Mouse (Mus musculus): ENCODE results near the gene Mkrn3. TPM values are rescaled to one million over a fixed set of nuclear protein-coding genes. Genes with fewer than 3 reads are reported as not detected.
A peak's percentile ranks its signal among the peaks of the same experiment; 100 is the strongest.

Mkrn3 gene
- polyA plus RNA-seq, 1 experiment: 3.8 TPM

DNA sequence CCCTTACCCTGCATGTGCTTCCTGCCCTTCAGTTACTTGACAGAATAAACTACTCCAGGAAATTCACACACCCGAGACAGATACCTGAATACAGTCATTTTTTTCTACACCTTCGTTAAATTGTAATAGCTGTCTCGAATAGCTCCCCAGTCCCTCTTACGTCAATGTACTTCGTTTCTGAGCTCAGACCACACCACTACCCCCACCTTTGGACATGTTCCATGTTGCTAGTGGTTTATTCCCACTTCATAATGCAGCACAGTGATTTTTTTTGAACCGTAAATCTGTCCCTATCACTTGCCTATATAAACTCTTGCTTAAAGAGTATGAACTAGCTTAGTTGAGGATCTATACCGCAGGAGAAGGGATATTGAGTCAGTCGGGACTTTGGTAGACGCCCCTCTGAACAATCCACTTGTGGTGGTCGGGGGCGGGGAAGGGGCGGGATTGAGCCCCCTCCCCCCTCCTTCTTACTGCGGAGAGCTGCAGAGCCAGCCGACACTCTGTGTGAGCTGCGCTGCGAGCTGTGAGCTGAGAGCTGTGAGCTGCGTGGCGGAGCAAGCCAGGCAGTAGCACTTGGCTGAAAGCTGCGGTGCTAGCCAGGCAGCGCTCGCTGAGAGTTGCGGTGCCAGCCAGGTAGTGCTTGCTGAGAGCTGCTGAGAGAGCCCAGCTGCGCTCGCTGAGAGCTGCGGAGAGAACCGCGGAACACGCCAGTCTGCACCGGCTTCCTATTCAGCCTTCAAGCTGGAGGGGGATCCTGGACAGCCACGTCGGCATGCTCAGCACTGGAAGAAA lies 43.2 kb downstream of the Mkrn3 start, which contains the start of gene Magel2:
Gene Magel2 (plus strand): TSS at position 501 of the 795 bp plus-strand sequence.
- TF ChIP-seq EP300 (IDR thresholded peaks at IDR 0.05; ENCODE audit: insufficient read depth, low read depth, low read length) (no peak), POLR2A (IDR thresholded peaks at IDR 0.05; ENCODE audit: insufficient read depth, low read length) (peak; percentile 61), CTCF (IDR thresholded peaks at IDR 0.05; ENCODE audit: low read depth, low read length) (no peak)
- H3K9ac ChIP-seq (ENCODE audit: low read depth, poor library complexity, severe bottlenecking): peak within 1 kb of the TSS; percentile 19
- H3K36me3 ChIP-seq (ENCODE audit: control insufficient read depth, insufficient read depth, low read length, poor library complexity, severe bottlenecking): no peaks in the 10 kb centered on the region
- 0 out of 2 replicates have a peak, but pooled peaks cover 3% of the 10 kb centered on the region for H3K27me3 ChIP-seq (ENCODE audit: control insufficient read depth, insufficient read depth, low read length, poor library complexity, severe bottlenecking)
- H3K27ac ChIP-seq (ENCODE audit: insufficient read depth, low read length): no peak within 1 kb of the TSS
- peak within 1 kb of the TSS; percentile 62 for H3K4me3 ChIP-seq (ENCODE audit: low read depth, low read length)
- H3K4me1 ChIP-seq (ENCODE audit: control insufficient read depth, insufficient read depth, low read length): no peaks in the 10 kb centered on the region
- H3K9me3 ChIP-seq (replicated peaks; ENCODE audit: control insufficient read depth, insufficient read depth, low read length, poor library complexity, severe bottlenecking): no peaks in the 10 kb centered on the region

- no peaks in the 10 kb centered on the region for H3K4me1 ChIP-seq (ENCODE audit: control insufficient read depth, insufficient read depth, low read length)
- H3K27ac ChIP-seq (ENCODE audit: insufficient read depth, low read length): no peak overlapping the region
- 0 out of 2 replicates have a peak, but pooled peaks cover 3% of the 10 kb centered on the region for H3K27me3 ChIP-seq (ENCODE audit: control insufficient read depth, insufficient read depth, low read length, poor library complexity, severe bottlenecking)
- no peaks in the 10 kb centered on the region for H3K9me3 ChIP-seq (replicated peaks; ENCODE audit: control insufficient read depth, insufficient read depth, low read length, poor library complexity, severe bottlenecking)
- TF ChIP-seq POLR2A (IDR thresholded peaks at IDR 0.05; ENCODE audit: insufficient read depth, low read length): no peak
- TF ChIP-seq EP300 (IDR thresholded peaks at IDR 0.05; ENCODE audit: insufficient read depth, low read depth, low read length): no peak
- TF ChIP-seq CTCF (IDR thresholded peaks at IDR 0.05; ENCODE audit: low read depth, low read length): no peak
- H3K4me3 ChIP-seq (ENCODE audit: low read depth, low read length): no peak overlapping the region
- no peak overlapping the region for H3K9ac ChIP-seq (ENCODE audit: low read depth, poor library complexity, severe bottlenecking)
- H3K36me3 ChIP-seq (ENCODE audit: control insufficient read depth, insufficient read depth, low read length, poor library complexity, severe bottlenecking): no peaks in the 10 kb centered on the region
Measured at GRCm38 (mm10) chr7:62375658-62376057, 44.3 kb downstream of the Mkrn3 start.

Other genes starting within 250 kb of the Mkrn3 start
- 2.7 and 3.6 TPM in 2 replicates for gene Ndn, start 73.6 kb downstream of the Mkrn3 start, polyA plus RNA-seq (2011; ENCODE audit: insufficient read depth, insufficient read length, low read depth, missing spikeins)
- 0.62 and 0.94 TPM in 2 replicates for gene Magel2, start 43.1 kb downstream of the Mkrn3 start, polyA plus RNA-seq (2011; ENCODE audit: insufficient read depth, insufficient read length, low read depth, missing spikeins)
- 3.0 and 3.7 TPM in 2 replicates for gene Peg12, start 44.4 kb upstream of the Mkrn3 start, polyA plus RNA-seq (2011; ENCODE audit: insufficient read depth, insufficient read length, low read depth, missing spikeins)

All from ES-Bruce4 (cell line).